Mouse (Mus musculus): ENCODE data around the gene Galnt6. TPM values are rescaled to one million over a fixed set of nuclear protein-coding genes. Genes with fewer than 3 reads are reported as not detected.

The Galnt6 gene
- total RNA-seq, 2 experiments from 2014 or later: 0.17 to 0.20 TPM

GRCm38 (mm10) chr15:100723505-100723904, 5.7 kb downstream of the Galnt6 start:
- DNase-seq: no peak
- intact Hi-C loops (cut with DNase I): no loop called here

GRCm38 (mm10) chr15:100722564-100722963, 6.6 kb downstream of the Galnt6 start:
- DNase-seq: no peak
- intact Hi-C loops (cut with DNase I): no loop called here

- intact Hi-C loops (cut with DNase I): no loop called here
- no peak for DNase-seq
These were observed 7.2 kb downstream of the Galnt6 start for GRCm38 (mm10) chr15:100722026-100722425.

GRCm38 (mm10) chr15:100721445-100721844, 7.7 kb downstream of the Galnt6 start:
- intact Hi-C loops (cut with DNase I): no loop called here
- no peak for DNase-seq

- DNase-seq: no peak
- intact Hi-C loops (cut with DNase I): no loop called here
These were observed 9.1 kb downstream of the Galnt6 start for GRCm38 (mm10) chr15:100720066-100720465.

- DNase-seq: no peak
- intact Hi-C loops (cut with DNase I): no loop called here
These were observed 10.0 kb downstream of the Galnt6 start for GRCm38 (mm10) chr15:100719217-100719616.

- intact Hi-C loops (cut with DNase I): no loop called here
- DNase-seq: no peak
These were observed 10.6 kb downstream of the Galnt6 start for GRCm38 (mm10) chr15:100718572-100718971.

- intact Hi-C loops (cut with DNase I): no loop called here
- DNase-seq: no peak
These were observed 11.2 kb downstream of the Galnt6 start for GRCm38 (mm10) chr15:100717933-100718332.

GRCm38 (mm10) chr15:100715399-100715993, 13.7 kb downstream of the Galnt6 start:
- DNase-seq: no peak
- intact Hi-C loops (cut with DNase I): no loop called here

GRCm38 (mm10) chr15:100714470-100714869, 14.7 kb downstream of the Galnt6 start:
- intact Hi-C loops (cut with DNase I): no loop called here
- DNase-seq: no peak

- no peak for DNase-seq
- intact Hi-C loops (cut with DNase I): no loop called here
These were observed 18.3 kb downstream of the Galnt6 start for GRCm38 (mm10) chr15:100710838-100711237.

- DNase-seq: no peak
- intact Hi-C loops (cut with DNase I): no loop called here
These were observed 20.6 kb downstream of the Galnt6 start for GRCm38 (mm10) chr15:100708433-100709078.

GRCm38 (mm10) chr15:100706226-100706625, 22.9 kb downstream of the Galnt6 start:
- intact Hi-C loops (cut with DNase I): no loop called here

GRCm38 (mm10) chr15:100705376-100705775, 23.8 kb downstream of the Galnt6 start:
- DNase-seq: no peak
- intact Hi-C loops (cut with DNase I): no loop called here

More at GRCm38 (mm10) chr15:100706226-100706625, 22.9 kb downstream of the Galnt6 start:
- no peak for DNase-seq

GRCm38 (mm10) chr15:100703913-100704312, 25.3 kb downstream of the Galnt6 start:
- DNase-seq: no peak
- intact Hi-C loops (cut with DNase I): no loop called here

- intact Hi-C loops (cut with DNase I): no loop called here
- DNase-seq: no peak
These were observed 27.3 kb downstream of the Galnt6 start for GRCm38 (mm10) chr15:100701856-100702255.

GRCm38 (mm10) chr15:100701108-100701507, 28.1 kb downstream of the Galnt6 start:
- no peak for DNase-seq
- intact Hi-C loops (cut with DNase I): no loop called here

GRCm38 (mm10) chr15:100700424-100700823, 28.8 kb downstream of the Galnt6 start:
- intact Hi-C loops (cut with DNase I): no loop called here
- DNase-seq: no peak

- no peak for DNase-seq
- intact Hi-C loops (cut with DNase I): no loop called here
These were observed 29.8 kb downstream of the Galnt6 start for GRCm38 (mm10) chr15:100699386-100699785.

- DNase-seq: no peak
- intact Hi-C loops (cut with DNase I): no loop called here
These were observed 31.1 kb downstream of the Galnt6 start for GRCm38 (mm10) chr15:100698078-100698477.

GRCm38 (mm10) chr15:100694406-100694805, 34.8 kb downstream of the Galnt6 start:
- intact Hi-C loops (cut with DNase I): no loop called here
- no peak for DNase-seq

- DNase-seq: no peak
- intact Hi-C loops (cut with DNase I): no loop called here
These were observed 37.2 kb downstream of the Galnt6 start for GRCm38 (mm10) chr15:100691990-100692389.
